In the genomic region with DNA sequence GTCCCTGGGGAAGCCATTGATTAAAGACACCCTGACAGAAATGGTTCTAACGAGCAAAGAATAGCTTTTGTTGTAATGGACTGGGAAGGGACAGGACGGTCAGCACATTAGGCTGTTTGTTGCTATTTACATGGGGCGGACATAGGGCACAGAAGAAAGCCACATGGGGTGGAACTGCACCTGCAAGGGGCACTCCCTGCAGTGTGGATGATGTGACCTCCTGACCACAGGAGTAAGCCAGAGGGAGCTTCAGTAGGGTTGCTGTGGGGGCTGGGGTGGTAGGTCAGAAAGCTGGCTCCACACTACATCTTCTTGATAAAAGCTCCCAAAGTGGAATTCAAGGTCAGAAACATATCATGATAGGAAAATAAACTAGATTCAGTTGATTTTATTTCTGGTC, we compare ENCODE assay signal across 16 mouse cellular contexts. TPM values are rescaled to one million over a fixed set of nuclear protein-coding genes. Genes with fewer than 3 reads are reported as not detected.
DNase-seq lines count a peak whose midpoint lies in the region; ATAC-seq and TF ChIP-seq lines count a peak whose summit lies in the region.
"Had no signal": no experiment of that assay in that cellular context is flagged by ENCODE, and none has a peak within 500 bp of the region (broad histone marks: within the 10 kb centered on the region; RNA-seq: fewer than 3 reads in every experiment).

No protein-coding gene starts in this region.

- WGBS in hindbrain, embryonic 12.5 days = 47% methylated on average over 3 of the region's 3 CpGs
- WGBS in hindbrain, embryonic 11.5 days = 47% methylated on average over 3 of the region's 3 CpGs
- 44% methylated on average over 3 of the region's 3 CpGs for WGBS in hindbrain, embryonic 15.5 days
- WGBS in liver, postnatal 0 days (ENCODE audit: insufficient replicate concordance) = 84% methylated on average over 3 of the region's 3 CpGs

- H3K27me3 ChIP-seq in hindbrain, embryonic 12.5 days = no peaks in the 10 kb centered on the region
- no peaks in the 10 kb centered on the region for H3K27me3 ChIP-seq in hindbrain, embryonic 11.5 days (ENCODE audit: control insufficient read depth, insufficient read depth, low read length)
- H3K27me3 ChIP-seq in CH12.LX (replicated peaks) = no peaks in the 10 kb centered on the region
- H3K27me3 ChIP-seq in hindbrain, embryonic 15.5 days = no peaks in the 10 kb centered on the region
- no peaks in the 10 kb centered on the region for H3K27me3 ChIP-seq in liver, postnatal 0 days (ENCODE audit: insufficient read depth, low read length)
- H3K27me3 ChIP-seq: embryonic facial prominence, embryonic 13.5 days; forebrain, embryonic 15.5 days had no signal

- H3K9ac ChIP-seq in hindbrain, embryonic 12.5 days = no peak overlapping the region
- no peak overlapping the region for H3K9ac ChIP-seq in hindbrain, embryonic 11.5 days (ENCODE audit: low read depth, low read length)
- H3K9ac ChIP-seq in CH12.LX (ENCODE audit: insufficient read depth, low read depth) = no peak overlapping the region
- no peak overlapping the region for H3K9ac ChIP-seq in hindbrain, embryonic 15.5 days
- H3K9ac ChIP-seq in liver, postnatal 0 days (replicated peaks) = no peak overlapping the region
- H3K9ac ChIP-seq: embryonic facial prominence, embryonic 13.5 days; forebrain, embryonic 15.5 days had no signal

- DNase-seq in hindbrain, embryonic 11.5 days (ENCODE audit: low spot score) = no peak
- DNase-seq in CH12.LX (ENCODE audit: extremely low read depth) = no peak
- DNase-seq in liver, postnatal 0 days = no peak
- no peak for DNase-seq in layer of hippocampus, adult 11-12 months (ENCODE audit: low spot score)
- DNase-seq in ovary, adult 18-20 months (ENCODE audit: low spot score) = no peak
- no peak for DNase-seq in gastrocnemius, postnatal 25 days
- DNase-seq: adrenal gland, postnatal 36 days; cerebellum, adult 9-10 months; gastrocnemius, postnatal 36 days; kidney, adult 11 months; retina, postnatal 1 day had no signal

- TF ChIP-seq POLR2A in CH12.LX (IDR thresholded peaks at IDR 0.05; ENCODE audit: low read depth, low read length) = no peak

- H3K79me2 ChIP-seq in CH12.LX (replicated peaks; ENCODE audit: control insufficient read depth, extremely low read depth, insufficient read depth, poor library complexity, severe bottlenecking) = no peaks in the 10 kb centered on the region

- in situ Hi-C loops in CH12.LX (cut with MboI; ENCODE audit: low pct_ligation_motif_present, low pct_unique_long_range_greater_than_20kb, low sequenced_read_pairs) = no loop called here

- dilution Hi-C loops in CH12.LX (cut with MboI; ENCODE audit: extremely low pct_ligation_motif_present, extremely low pct_unique_long_range_greater_than_20kb, low sequenced_read_pairs) = no loop called here

- H3K36me3 ChIP-seq in hindbrain, embryonic 12.5 days = peaks cover 2% of the 10 kb centered on the region
- no peaks in the 10 kb centered on the region for H3K36me3 ChIP-seq in hindbrain, embryonic 11.5 days (ENCODE audit: control insufficient read depth, insufficient read depth, low read length)
- H3K36me3 ChIP-seq in CH12.LX (replicated peaks in 1 of 2; ENCODE audit: control insufficient read depth in 1 of 2, insufficient read depth in 1 of 2, low read length in 1 of 2) = peaks cover 5 to 10% of the 10 kb centered on the region in 2 experiments
- H3K36me3 ChIP-seq in hindbrain, embryonic 15.5 days = no peaks in the 10 kb centered on the region
- 0 out of 2 replicates have a peak, but pooled peaks cover 4% of the 10 kb centered on the region for H3K36me3 ChIP-seq in liver, postnatal 0 days (replicated peaks; ENCODE audit: insufficient read depth, low read length)

- no peak overlapping the region for H3K4me2 ChIP-seq in hindbrain, embryonic 12.5 days (replicated peaks)
- H3K4me2 ChIP-seq in hindbrain, embryonic 11.5 days (replicated peaks; ENCODE audit: low read depth, low read length) = no peak overlapping the region
- no peak overlapping the region for H3K4me2 ChIP-seq in CH12.LX (ENCODE audit: insufficient read depth, low read depth, poor library complexity, severe bottlenecking)
- H3K4me2 ChIP-seq in hindbrain, embryonic 15.5 days = no peak overlapping the region
- no peak overlapping the region for H3K4me2 ChIP-seq in liver, postnatal 0 days (ENCODE audit: low read depth, low read length)
- H3K4me2 ChIP-seq: embryonic facial prominence, embryonic 13.5 days; forebrain, embryonic 15.5 days had no signal

- H3K4me1 ChIP-seq in hindbrain, embryonic 12.5 days = peaks cover 55% of the 10 kb centered on the region
- no peaks in the 10 kb centered on the region; the same call in 1 of the 2 replicates for H3K4me1 ChIP-seq in hindbrain, embryonic 11.5 days (replicated peaks; ENCODE audit: control insufficient read depth, insufficient read depth, low read length)
- peaks cover 13 to 48% of the 10 kb centered on the region in 2 experiments for H3K4me1 ChIP-seq in CH12.LX (ENCODE audit: control insufficient read depth in 1 of 2, insufficient read depth in 2 of 2)
- H3K4me1 ChIP-seq in hindbrain, embryonic 15.5 days (replicated peaks) = peaks cover 41% of the 10 kb centered on the region
- H3K4me1 ChIP-seq in liver, postnatal 0 days (ENCODE audit: insufficient read depth) = peaks cover 53% of the 10 kb centered on the region

- no peaks in the 10 kb centered on the region for H3K9me3 ChIP-seq in hindbrain, embryonic 12.5 days (replicated peaks)
- no peaks in the 10 kb centered on the region for H3K9me3 ChIP-seq in hindbrain, embryonic 11.5 days (ENCODE audit: control insufficient read depth, low read length)
- no peaks in the 10 kb centered on the region for H3K9me3 ChIP-seq in CH12.LX (replicated peaks; ENCODE audit: low read length)
- no peaks in the 10 kb centered on the region for H3K9me3 ChIP-seq in hindbrain, embryonic 15.5 days
- H3K9me3 ChIP-seq in liver, postnatal 0 days (ENCODE audit: low read length) = no peaks in the 10 kb centered on the region
- H3K9me3 ChIP-seq: embryonic facial prominence, embryonic 13.5 days; forebrain, embryonic 15.5 days had no signal

- TF ChIP-seq CTCF in CH12.LX (conservative IDR thresholded peaks at IDR 0.05 in 1 of 2, IDR thresholded peaks at IDR 0.05 in 1 of 2; ENCODE audit: low read depth in 2 of 2, low read length in 2 of 2) = no peak
- no peak for TF ChIP-seq CTCF in liver, postnatal 0 days (IDR thresholded peaks at IDR 0.05; ENCODE audit: low read depth)

- no peak overlapping the region for H3K4me3 ChIP-seq in hindbrain, embryonic 12.5 days
- H3K4me3 ChIP-seq in hindbrain, embryonic 11.5 days (ENCODE audit: low read depth, low read length) = no peak overlapping the region
- no peak overlapping the region for H3K4me3 ChIP-seq in CH12.LX (replicated peaks in 1 of 3; ENCODE audit: low read depth in 2 of 3, low read length in 2 of 3, poor library complexity in 1 of 3)
- H3K4me3 ChIP-seq in hindbrain, embryonic 15.5 days = no peak overlapping the region
- no peak overlapping the region for H3K4me3 ChIP-seq in liver, postnatal 0 days (ENCODE audit: low read depth, low read length)
- H3K4me3 ChIP-seq: embryonic facial prominence, embryonic 13.5 days; forebrain, embryonic 15.5 days had no signal

- TF ChIP-seq RAD21 in CH12.LX (IDR thresholded peaks at IDR 0.05; ENCODE audit: low read depth, low read length) = no peak

- peak; percentile 33; the same call in 1 of the 2 replicates for TF ChIP-seq EP300 in CH12.LX (IDR thresholded peaks at IDR 0.05; ENCODE audit: low read length)
- TF ChIP-seq EP300 in liver, postnatal 0 days (IDR thresholded peaks at IDR 0.05; ENCODE audit: low read depth) = no peak

- ATAC-seq in hindbrain, embryonic 12.5 days (ENCODE audit: low FRiP score) = no peak
- ATAC-seq in hindbrain, embryonic 11.5 days (ENCODE audit: low FRiP score) = no peak
- no peak for ATAC-seq in hindbrain, embryonic 15.5 days (ENCODE audit: low FRiP score, low read depth)
- no peak for ATAC-seq in liver, postnatal 0 days
- ATAC-seq: forebrain, embryonic 15.5 days had no signal

- peak overlapping the region; percentile 30; the same call in 1 of the 2 replicates for H3K27ac ChIP-seq in hindbrain, embryonic 12.5 days
- no peak overlapping the region for H3K27ac ChIP-seq in hindbrain, embryonic 11.5 days (ENCODE audit: low read depth, low read length)
- H3K27ac ChIP-seq in CH12.LX (ENCODE audit: insufficient read depth, low read depth) = no peak overlapping the region
- H3K27ac ChIP-seq in hindbrain, embryonic 15.5 days (replicated peaks) = peak overlapping the region; percentile 51; the same call in 1 of the 2 replicates
- 0 out of 2 replicates have a peak overlapping the region, but pooled peaks have one; percentile 2 for H3K27ac ChIP-seq in liver, postnatal 0 days (ENCODE audit: low read depth)
- H3K27ac ChIP-seq: embryonic facial prominence, embryonic 13.5 days; forebrain, embryonic 15.5 days; kidney, postnatal 0 days had no signal

TF ChIP-seq in CH12.LX, 34 proteins besides CTCF, POLR2A, EP300 and RAD21 (continues in another document):
- TF ChIP-seq SMC3 (IDR thresholded peaks at IDR 0.05; ENCODE audit: low read depth, low read length) (no peak), TBP (conservative IDR thresholded peaks at IDR 0.05; ENCODE audit: low read depth, low read length) (no peak), TCF12 (IDR thresholded peaks at IDR 0.05; ENCODE audit: low read depth, low read length) (peak; percentile 70; the same call in 1 of the 2 replicates), JUND (conservative IDR thresholded peaks at IDR 0.05; ENCODE audit: low read depth, low read length) (no peak), HCFC1 (IDR thresholded peaks at IDR 0.05; ENCODE audit: low read depth, low read length) (no peak), ELF1 (IDR thresholded peaks at IDR 0.05; ENCODE audit: low read depth, low read length) (no peak), E2F4 (IDR thresholded peaks at IDR 0.05; ENCODE audit: insufficient replicate concordance, low read depth, low read length) (no peak), ETS1 (conservative IDR thresholded peaks at IDR 0.05; ENCODE audit: low read depth, low read length) (peak; percentile 36; the same call in 1 of the 2 replicates), MAFK (IDR thresholded peaks at IDR 0.05; ENCODE audit: insufficient replicate concordance, low read length) (no peak), KAT2A (IDR thresholded peaks at IDR 0.05; ENCODE audit: insufficient replicate concordance, low read length) (no peak), IRF4 (IDR thresholded peaks at IDR 0.05; ENCODE audit: low read depth, low read length) (peak; percentile 34; the same call in 1 of the 2 replicates), USF1 (IDR thresholded peaks at IDR 0.05; ENCODE audit: low read depth, low read length) (no peak)

RNA-seq across cellular contexts. Expression of gene Mvb12b, which starts 47.3 kb away (rescaled TPM):
- 58.9 and 61.5 TPM in 2 replicates for polyA plus RNA-seq in hindbrain, embryonic 12.5 days (2016; fragmentation: Nextera tagmentation; extraction: Ambion mirVana)
- polyA plus RNA-seq in hindbrain, embryonic 11.5 days (2014; fragmentation: Nextera tagmentation; extraction: Ambion mirVana) = 36.8 and 42.4 TPM in 2 replicates
- 11.5 and 16.7 TPM in 2 replicates for total RNA-seq in CH12.LX (2012; rRNA removed)
- 3.0 and 3.1 TPM in 2 replicates for total RNA-seq in CH12.LX (2014; rRNA removed)
- 5.1 and 5.3 TPM in 2 replicates for polyA plus RNA-seq in CH12.LX (2012; ENCODE audit: insufficient read length, low read depth)
- 66.2 and 68.6 TPM in 2 replicates for polyA plus RNA-seq in hindbrain, embryonic 15.5 days (2015; fragmentation: Nextera tagmentation; extraction: Ambion mirVana)
- 7.8 and 8.1 TPM in 2 replicates for polyA plus RNA-seq in liver, postnatal 0 days (2015; fragmentation: Nextera tagmentation; extraction: Ambion mirVana)
- 10 to 100 TPM; 18.6 to 23.0 TPM for total RNA-seq in gastrocnemius, postnatal 25 days (2021)

Comparison
In these comparisons a context has a peak if more than half of its experiments do, and no peak if none do; other contexts are left out.
1. H3K27ac ChIP-seq: peak in hindbrain, embryonic 12.5 days (single experiment), hindbrain, embryonic 15.5 days (single experiment) and liver, postnatal 0 days (single experiment); none in hindbrain, embryonic 11.5 days (single experiment) and CH12.LX (single experiment).